9 mouse cellular contexts compared by ENCODE assay signal in the genomic region with DNA sequence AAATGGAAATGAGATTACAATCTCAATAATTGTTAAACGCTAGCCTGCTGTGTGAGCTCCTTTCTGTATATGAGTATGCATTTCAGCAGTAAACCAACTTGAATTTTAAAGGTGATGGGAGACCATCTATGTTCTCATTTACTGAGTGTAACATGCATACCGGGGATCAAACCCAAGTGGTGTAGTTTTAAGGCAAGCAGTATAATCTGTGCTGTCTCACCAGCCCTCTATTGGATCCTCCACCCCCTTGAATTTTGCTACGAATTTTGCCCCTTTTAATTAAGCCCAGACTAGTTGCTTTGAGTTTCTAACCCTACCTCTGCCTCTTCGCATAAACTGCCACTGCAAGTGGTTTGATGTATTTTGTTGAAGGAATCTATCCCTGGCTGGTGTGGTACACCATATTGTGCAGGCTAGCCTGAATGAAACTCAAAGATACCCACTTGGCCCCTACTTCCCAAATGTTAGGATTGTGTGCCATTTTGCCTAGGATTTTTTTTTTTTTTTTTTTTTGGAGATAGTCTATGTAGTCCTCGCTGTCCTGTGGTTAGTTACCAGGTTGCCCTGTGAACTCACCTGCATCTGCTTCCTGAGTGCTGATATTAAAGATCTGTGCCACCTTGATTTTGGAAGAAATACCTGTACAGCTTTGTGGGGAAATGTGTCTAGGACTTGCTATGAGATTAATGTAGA. TPM values are rescaled to one million over a fixed set of nuclear protein-coding genes. Genes with fewer than 3 reads are reported as not detected.
A peak's percentile ranks its signal among the peaks of the same experiment; 100 is the strongest.
DNase-seq lines count a peak whose midpoint lies in the region; ATAC-seq lines count a peak whose summit lies in the region.
"Had no signal": no experiment of that assay in that cellular context is flagged by ENCODE, and none has a peak within 500 bp of the region (broad histone marks: within the 10 kb centered on the region; RNA-seq: fewer than 3 reads in every experiment).

No protein-coding gene starts in this region.

- ATAC-seq in lung, embryonic 16.5 days (ENCODE audit: low read depth), result no peak
- no peak for ATAC-seq in embryonic facial prominence, embryonic 15.5 days (ENCODE audit: insufficient number of reproducible peaks, low FRiP score, low TSS enrichment, low read depth)
- ATAC-seq in limb, embryonic 11.5 days (ENCODE audit: insufficient number of reproducible peaks, low FRiP score, low TSS enrichment, low read depth), result no peak
- no peak for ATAC-seq in activated CD4-positive, CD25-positive, alpha-beta regulatory T cell, adult 4 months

- H3K27ac ChIP-seq in lung, embryonic 16.5 days (ENCODE audit: low read length), result no peak overlapping the region
- no peak overlapping the region for H3K27ac ChIP-seq in embryonic facial prominence, embryonic 15.5 days (replicated peaks)
- no peak overlapping the region for H3K27ac ChIP-seq in limb, embryonic 11.5 days (replicated peaks; ENCODE audit: low read depth, low read length)

- no peak for DNase-seq in lung, postnatal 10 days
- DNase-seq in limb, embryonic 11.5 days (ENCODE audit: low spot score), result no peak
- peak; percentile 32 for DNase-seq in splenic B cell, adult 2 months (ENCODE audit: low read depth, low spot score)
- no peak for DNase-seq in ovary, postnatal 10 days (ENCODE audit: low spot score)
- DNase-seq in layer of hippocampus, postnatal 14 days (ENCODE audit: low spot score in 2 of 2), result no peak
- DNase-seq: cerebellum, adult 18-20 months had no signal

- H3K4me2 ChIP-seq in lung, embryonic 16.5 days (ENCODE audit: low read depth, low read length), result peak overlapping the region; percentile 95
- peak overlapping the region; percentile 65 for H3K4me2 ChIP-seq in embryonic facial prominence, embryonic 15.5 days (replicated peaks)
- peak overlapping the region; percentile 70 for H3K4me2 ChIP-seq in limb, embryonic 11.5 days (ENCODE audit: low read depth, severe bottlenecking)

- H3K4me3 ChIP-seq in lung, embryonic 16.5 days (ENCODE audit: low read length), result peak overlapping the region; percentile 61
- H3K4me3 ChIP-seq in embryonic facial prominence, embryonic 15.5 days (replicated peaks), result peak overlapping the region; percentile 38
- peak overlapping the region; percentile 42 for H3K4me3 ChIP-seq in limb, embryonic 11.5 days (ENCODE audit: low read depth, low read length)

- H3K36me3 ChIP-seq in lung, embryonic 16.5 days (ENCODE audit: control insufficient read depth, insufficient read depth, low read length), result peaks cover 16% of the 10 kb centered on the region; the same call in 1 of the 2 replicates
- peaks cover 15% of the 10 kb centered on the region; the same call in 1 of the 2 replicates for H3K36me3 ChIP-seq in embryonic facial prominence, embryonic 15.5 days
- H3K36me3 ChIP-seq in limb, embryonic 11.5 days (ENCODE audit: control insufficient read depth, insufficient read depth, low read length), result peaks cover 11% of the 10 kb centered on the region; the same call in 1 of the 2 replicates
- peaks cover 10% of the 10 kb centered on the region for H3K36me3 ChIP-seq in splenic B cell, adult 2 months (ENCODE audit: control insufficient read depth, insufficient read depth, low read length, poor library complexity, severe bottlenecking)

- WGBS in lung, embryonic 16.5 days, result 63% methylated on average over 5 of the region's 5 CpGs
- WGBS in embryonic facial prominence, embryonic 15.5 days, result 59% methylated on average over 5 of the region's 5 CpGs
- 77% methylated on average over 5 of the region's 5 CpGs for WGBS in limb, embryonic 11.5 days

- peak overlapping the region; percentile 21 for H3K9ac ChIP-seq in lung, embryonic 16.5 days (ENCODE audit: low read length)
- H3K9ac ChIP-seq in embryonic facial prominence, embryonic 15.5 days, result no peak overlapping the region
- no peak overlapping the region for H3K9ac ChIP-seq in limb, embryonic 11.5 days (ENCODE audit: low read length)

- H3K27me3 ChIP-seq in lung, embryonic 16.5 days (ENCODE audit: control insufficient read depth, insufficient read depth, low read depth, low read length), result no peaks in the 10 kb centered on the region
- no peaks in the 10 kb centered on the region for H3K27me3 ChIP-seq in embryonic facial prominence, embryonic 15.5 days
- H3K27me3 ChIP-seq in limb, embryonic 11.5 days (ENCODE audit: control insufficient read depth, insufficient read depth, low read length), result no peaks in the 10 kb centered on the region
- no peaks in the 10 kb centered on the region for H3K27me3 ChIP-seq in splenic B cell, adult 2 months (ENCODE audit: control insufficient read depth, insufficient read depth, low read length, poor library complexity, severe bottlenecking)

- H3K9me3 ChIP-seq in lung, embryonic 16.5 days (ENCODE audit: control insufficient read depth, low read length), result no peaks in the 10 kb centered on the region
- H3K9me3 ChIP-seq in embryonic facial prominence, embryonic 15.5 days (replicated peaks), result no peaks in the 10 kb centered on the region
- no peaks in the 10 kb centered on the region for H3K9me3 ChIP-seq in limb, embryonic 11.5 days (ENCODE audit: control insufficient read depth, low read length)

- H3K4me1 ChIP-seq in lung, embryonic 16.5 days (replicated peaks; ENCODE audit: control insufficient read depth, insufficient read depth, low read length), result peaks cover 20% of the 10 kb centered on the region
- H3K4me1 ChIP-seq in embryonic facial prominence, embryonic 15.5 days, result peaks cover 37% of the 10 kb centered on the region
- H3K4me1 ChIP-seq in limb, embryonic 11.5 days (ENCODE audit: control insufficient read depth, insufficient read depth, low read length), result peaks cover 10% of the 10 kb centered on the region

RNA-seq across cellular contexts. Expression of a gene that starts 3.3 kb away (rescaled TPM):
- 3,082 and 3,189 TPM in 2 replicates for polyA plus RNA-seq in lung, embryonic 16.5 days (2015; fragmentation: Nextera tagmentation; extraction: Ambion mirVana)
- polyA plus RNA-seq in embryonic facial prominence, embryonic 15.5 days (2015; fragmentation: Nextera tagmentation; extraction: Ambion mirVana), result 3,288 and 3,376 TPM in 2 replicates
- 3,696 and 3,837 TPM in 2 replicates for polyA plus RNA-seq in limb, embryonic 11.5 days (2014; fragmentation: Nextera tagmentation; extraction: Ambion mirVana)
- 1,000 to 10,000 TPM; 1,675 to 1,723 TPM for total RNA-seq in layer of hippocampus, postnatal 14 days (2021)
- 1,000 to 10,000 TPM; 5,033 to 6,460 TPM for polyA plus RNA-seq in activated CD4-positive, CD25-positive, alpha-beta regulatory T cell, adult 4 months (2017; shearing (Covaris generic))

RNA-seq across cellular contexts. Expression of a gene that starts 15.2 kb away (rescaled TPM):
- 7.9 and 9.0 TPM in 2 replicates for polyA plus RNA-seq in lung, embryonic 16.5 days (2015; fragmentation: Nextera tagmentation; extraction: Ambion mirVana)
- 29.0 and 32.0 TPM in 2 replicates for polyA plus RNA-seq in embryonic facial prominence, embryonic 15.5 days (2015; fragmentation: Nextera tagmentation; extraction: Ambion mirVana)
- polyA plus RNA-seq in limb, embryonic 11.5 days (2014; fragmentation: Nextera tagmentation; extraction: Ambion mirVana), result 47.8 and 53.8 TPM in 2 replicates
- total RNA-seq in layer of hippocampus, postnatal 14 days (2021), result 10 to 100 TPM; 37.4 to 38.5 TPM
- polyA plus RNA-seq in activated CD4-positive, CD25-positive, alpha-beta regulatory T cell, adult 4 months (2017; shearing (Covaris generic)), result 1 to 10 TPM in 1 of 2 experiments, not detected in 1; 2.4 TPM

RNA-seq across cellular contexts. Expression of a gene that starts 20.0 kb away (rescaled TPM):
- 4.8 and 4.9 TPM in 2 replicates for polyA plus RNA-seq in lung, embryonic 16.5 days (2015; fragmentation: Nextera tagmentation; extraction: Ambion mirVana)
- 5.3 and 6.4 TPM in 2 replicates for polyA plus RNA-seq in embryonic facial prominence, embryonic 15.5 days (2015; fragmentation: Nextera tagmentation; extraction: Ambion mirVana)
- 0.69 and 1.4 TPM in 2 replicates for polyA plus RNA-seq in limb, embryonic 11.5 days (2014; fragmentation: Nextera tagmentation; extraction: Ambion mirVana)
- total RNA-seq in layer of hippocampus, postnatal 14 days (2021), result 10 to 100 TPM; 18.4 to 21.5 TPM
- polyA plus RNA-seq in activated CD4-positive, CD25-positive, alpha-beta regulatory T cell, adult 4 months (2017; shearing (Covaris generic)), result 10 to 100 TPM; 76.8 to 79.0 TPM

Comparison
In these comparisons a context has a peak if more than half of its experiments do, and no peak if none do; other contexts are left out.
1. RNA of a gene that starts 20.0 kb away (polyA plus RNA-seq): 76.8 to 79.0 TPM in activated CD4-positive, CD25-positive, alpha-beta regulatory T cell, adult 4 months; 5.3 to 6.4 TPM in embryonic facial prominence, embryonic 15.5 days, 4.8 to 4.9 TPM in lung, embryonic 16.5 days and 0.69 to 1.4 TPM in limb, embryonic 11.5 days; every median in the first group is over 10 times any median in the second.
2. Peak in every context shown above with its lines, with median percentiles within 50 percentile points of each other: H3K4me2 ChIP-seq and H3K4me3 ChIP-seq.